11 mouse cellular contexts compared by ENCODE assay signal in genomic region chr2:29739368-29739767, GRCm38 (mm10). TPM values are rescaled to one million over a fixed set of nuclear protein-coding genes. Genes with fewer than 3 reads are reported as not detected.
DNase-seq lines count a peak whose midpoint lies in the region; ATAC-seq lines count a peak whose summit lies in the region.
"Had no signal": no experiment of that assay in that cellular context is flagged by ENCODE, and none has a peak within 500 bp of the region (broad histone marks: within the 10 kb centered on the region; RNA-seq: fewer than 3 reads in every experiment).

No protein-coding gene starts in this region.

- no peaks in the 10 kb centered on the region for H3K4me1 ChIP-seq in kidney, embryonic 16.5 days (ENCODE audit: insufficient read depth, low read length)
- no peaks in the 10 kb centered on the region for H3K4me1 ChIP-seq in forebrain, embryonic 12.5 days
- H3K4me1 ChIP-seq: limb, embryonic 12.5 days; neural tube, embryonic 12.5 days had no signal

- no peak overlapping the region for H3K4me2 ChIP-seq in kidney, embryonic 16.5 days (replicated peaks; ENCODE audit: low read depth, low read length)
- no peak overlapping the region for H3K4me2 ChIP-seq in forebrain, embryonic 12.5 days
- H3K4me2 ChIP-seq: limb, embryonic 12.5 days; neural tube, embryonic 12.5 days had no signal

- peak; percentile 39 to 52 for DNase-seq in kidney, postnatal 4 days
- DNase-seq in A20 (ENCODE audit: low read depth, low spot score), result peak; percentile 89
- DNase-seq in brain, adult 2 months (ENCODE audit: low read depth, low spot score), result peak; percentile 46
- DNase-seq in monocyte, adult 2 months (ENCODE audit: low read depth in 1 of 2, low spot score in 2 of 2), result peak; percentile 52 to 54
- no peak for DNase-seq in ovary, postnatal 14 days (ENCODE audit: low spot score)
- DNase-seq: thymus, adult 2 months had no signal

- H3K27ac ChIP-seq in kidney, embryonic 16.5 days (ENCODE audit: low read length), result no peak overlapping the region
- H3K27ac ChIP-seq in forebrain, embryonic 12.5 days, result no peak overlapping the region
- H3K27ac ChIP-seq: limb, embryonic 12.5 days; neural tube, embryonic 12.5 days had no signal

- no peak overlapping the region for H3K9ac ChIP-seq in kidney, embryonic 16.5 days (replicated peaks; ENCODE audit: low read length)
- no peak overlapping the region for H3K9ac ChIP-seq in forebrain, embryonic 12.5 days
- H3K9ac ChIP-seq: limb, embryonic 12.5 days; neural tube, embryonic 12.5 days had no signal

- 60% methylated on average over 5 of the region's 5 CpGs for WGBS in kidney, embryonic 16.5 days
- WGBS in forebrain, embryonic 12.5 days, result 87% methylated on average over 5 of the region's 5 CpGs

- H3K4me3 ChIP-seq in kidney, embryonic 16.5 days (ENCODE audit: low read length), result no peak overlapping the region
- no peak overlapping the region for H3K4me3 ChIP-seq in forebrain, embryonic 12.5 days (replicated peaks)
- H3K4me3 ChIP-seq: limb, embryonic 12.5 days; neural tube, embryonic 12.5 days had no signal

- peaks cover 37% of the 10 kb centered on the region for H3K36me3 ChIP-seq in kidney, embryonic 16.5 days (ENCODE audit: insufficient read depth, low read length)
- H3K36me3 ChIP-seq in forebrain, embryonic 12.5 days (replicated peaks), result peaks cover 60% of the 10 kb centered on the region

- no peak for ATAC-seq in kidney, embryonic 16.5 days (ENCODE audit: low FRiP score, low TSS enrichment)
- no peak for ATAC-seq in forebrain, embryonic 12.5 days (ENCODE audit: low FRiP score)

- no peaks in the 10 kb centered on the region for H3K9me3 ChIP-seq in kidney, embryonic 16.5 days (ENCODE audit: low read length)
- H3K9me3 ChIP-seq in forebrain, embryonic 12.5 days, result no peaks in the 10 kb centered on the region
- H3K9me3 ChIP-seq: limb, embryonic 12.5 days; neural tube, embryonic 12.5 days had no signal

- H3K27me3 ChIP-seq in kidney, embryonic 16.5 days (ENCODE audit: insufficient read depth, low read length), result no peaks in the 10 kb centered on the region
- 0 out of 2 replicates have a peak, but pooled peaks cover 5% of the 10 kb centered on the region for H3K27me3 ChIP-seq in forebrain, embryonic 12.5 days
- H3K27me3 ChIP-seq: limb, embryonic 12.5 days; neural tube, embryonic 12.5 days had no signal

RNA-seq across cellular contexts. Expression of gene Gm13420, which starts 12.1 kb away (rescaled TPM):
- polyA plus RNA-seq in kidney, embryonic 16.5 days (2015; fragmentation: Nextera tagmentation; extraction: Ambion mirVana), result 1.8 and 2.1 TPM in 2 replicates
- not detected in 2 replicates for polyA plus RNA-seq in forebrain, embryonic 12.5 days (2016; fragmentation: Nextera tagmentation; extraction: Ambion mirVana)
- polyA plus RNA-seq: embryonic facial prominence, embryonic 14.5 days; limb, embryonic 12.5 days; neural tube, embryonic 12.5 days had no signal

RNA-seq across cellular contexts. Expression of gene Gm13547, which starts 19.7 kb away (rescaled TPM):
- not detected in 2 replicates for polyA plus RNA-seq in kidney, embryonic 16.5 days (2015; fragmentation: Nextera tagmentation; extraction: Ambion mirVana)
- 0.35 TPM in 1 of 2 replicates, not detected in the other for polyA plus RNA-seq in forebrain, embryonic 12.5 days (2016; fragmentation: Nextera tagmentation; extraction: Ambion mirVana)
- polyA plus RNA-seq: embryonic facial prominence, embryonic 14.5 days; limb, embryonic 12.5 days; thymus, adult 2 months had no signal

RNA-seq across cellular contexts. Expression of gene Coq4, which starts 47.9 kb away (rescaled TPM):
- 44.7 and 46.1 TPM in 2 replicates for polyA plus RNA-seq in kidney, embryonic 16.5 days (2015; fragmentation: Nextera tagmentation; extraction: Ambion mirVana)
- 26.6 and 29.6 TPM in 2 replicates for polyA plus RNA-seq in forebrain, embryonic 12.5 days (2016; fragmentation: Nextera tagmentation; extraction: Ambion mirVana)

RNA-seq across cellular contexts. Expression of gene Trub2, which starts 48.9 kb away (rescaled TPM):
- polyA plus RNA-seq in kidney, embryonic 16.5 days (2015; fragmentation: Nextera tagmentation; extraction: Ambion mirVana), result 42.4 and 45.7 TPM in 2 replicates
- polyA plus RNA-seq in forebrain, embryonic 12.5 days (2016; fragmentation: Nextera tagmentation; extraction: Ambion mirVana), result 40.0 and 42.5 TPM in 2 replicates
